Mouse (Mus musculus) c-Kit-positive CD71-negative TER-119-negative erythroid progenitor cells, embryonic 14.5 days (primary cell): ENCODE measurements at regions not wholly inside any gene's neighbourhood (a gene's known extent, or its start where the extent isn't known, plus 50 kb on each side); places are given as distances from the start of the nearest gene placed in this dataset.
A peak's percentile ranks its signal among the peaks of the same experiment; 100 is the strongest.
"Not testable (repeated sequence)": the region's sequence is repeated elsewhere in the genome, so short reads cannot be mapped to it uniquely, and the experiment has no call there.

Experiments used
- DNase-seq: peaks from one replicate; pipeline ENCODE4 v3.0.0-alpha.2; 2013; ENCODE audit warnings: low read depth

DNA sequence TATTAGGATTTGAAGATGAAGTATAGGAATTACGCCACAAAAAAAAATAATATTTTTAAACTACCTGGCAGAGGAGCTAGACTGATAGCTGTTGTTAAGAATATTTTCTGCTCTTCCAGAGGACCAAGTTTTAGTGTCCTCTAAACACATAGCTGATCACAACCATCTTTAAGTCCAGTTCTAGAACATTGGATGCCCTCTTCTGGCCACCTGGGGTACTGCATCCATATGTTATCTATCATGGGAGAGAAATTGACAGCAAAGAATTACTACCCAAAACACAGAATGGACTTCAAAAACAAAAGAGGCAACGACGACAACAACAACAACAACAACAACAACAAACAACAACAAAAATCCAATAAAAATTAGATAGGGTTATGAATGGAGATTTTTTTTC, 71.0 kb upstream of the Prl4a1 start:
- peak; percentile 20 for DNase-seq

DNA sequence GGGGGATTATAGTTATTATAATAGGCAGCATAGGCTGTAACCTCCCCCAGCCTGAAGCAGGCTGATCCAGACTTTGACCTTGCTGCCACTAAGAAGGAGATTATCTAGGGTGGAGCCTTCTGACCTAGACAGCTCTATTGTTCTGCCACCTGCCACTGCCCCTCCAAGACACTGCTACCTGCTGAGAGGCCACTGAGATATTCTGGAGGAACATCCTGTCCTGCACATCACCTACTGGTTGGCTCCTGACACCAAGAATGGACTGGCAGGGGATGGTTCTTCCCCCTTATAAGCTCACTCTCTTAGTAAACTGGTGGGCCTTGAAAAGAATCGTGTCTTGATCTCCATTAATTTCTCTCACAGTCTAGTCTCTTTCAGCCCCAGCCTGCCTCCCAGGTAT, 55.6 kb upstream of the Prl4a1 start:
- not testable (repeated sequence) for DNase-seq

DNA sequence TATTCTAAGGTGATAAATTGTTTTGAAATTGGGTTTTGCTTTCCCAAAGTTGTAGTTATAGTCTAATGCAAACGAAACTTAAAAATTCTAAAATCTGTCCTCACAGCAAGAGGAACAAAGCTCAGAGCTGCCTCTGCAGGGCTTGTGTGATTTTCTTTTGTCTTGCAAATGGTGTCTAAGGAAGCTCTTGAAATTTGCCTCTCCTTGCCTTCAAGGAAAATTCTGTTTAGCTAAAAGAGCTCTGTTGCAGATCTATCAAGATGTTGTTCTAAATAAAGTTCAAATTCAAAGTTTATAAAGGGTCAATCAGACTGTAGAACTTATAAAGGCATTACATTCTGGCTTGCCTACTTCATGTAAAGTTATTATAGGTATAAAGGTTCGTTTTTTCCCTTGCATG, 53.6 kb upstream of the Prl4a1 start:
- not testable (repeated sequence) for DNase-seq

DNA sequence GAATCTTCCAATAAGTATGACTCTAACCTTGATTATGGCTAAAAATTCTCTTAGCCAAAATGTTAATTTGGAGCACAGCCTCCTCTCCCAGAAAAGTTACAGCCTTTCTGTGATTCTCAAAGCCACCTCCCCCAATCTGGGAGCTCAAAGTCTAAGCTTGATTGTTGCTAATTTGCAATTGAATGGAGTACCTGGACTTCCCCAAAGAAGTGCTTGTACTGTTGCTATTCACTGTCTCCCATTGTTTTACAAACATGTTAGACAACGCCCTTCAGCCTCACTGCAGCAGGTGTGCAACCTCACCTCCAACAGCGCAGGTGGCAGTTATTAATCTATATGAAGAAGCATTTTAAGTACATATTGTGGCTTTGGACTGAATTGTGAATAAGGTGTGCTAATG, 50.0 kb upstream of the Prl4a1 start:
- not testable (repeated sequence) for DNase-seq
